Mouse (Mus musculus) C2C12 (cell line): ENCODE measurements around the gene Clec4a1.

ENCODE experiments used
- CTCF ChIP-seq: IDR thresholded peaks from one replicate; pipeline ENCODE4 v1.5.1; 2011; ENCODE audit not compliant: control insufficient read depth, insufficient read depth, insufficient read length
- MAX ChIP-seq: IDR thresholded peaks from one replicate; pipeline ENCODE4 v1.6.1; 2011; ENCODE audit warnings: mild to moderate bottlenecking, control low read depth
- USF1 ChIP-seq: IDR thresholded peaks from one replicate; pipeline ENCODE4 v1.6.1; 2011; ENCODE audit warnings: low read depth, mild to moderate bottlenecking, control low read depth, moderate library complexity

DNA sequence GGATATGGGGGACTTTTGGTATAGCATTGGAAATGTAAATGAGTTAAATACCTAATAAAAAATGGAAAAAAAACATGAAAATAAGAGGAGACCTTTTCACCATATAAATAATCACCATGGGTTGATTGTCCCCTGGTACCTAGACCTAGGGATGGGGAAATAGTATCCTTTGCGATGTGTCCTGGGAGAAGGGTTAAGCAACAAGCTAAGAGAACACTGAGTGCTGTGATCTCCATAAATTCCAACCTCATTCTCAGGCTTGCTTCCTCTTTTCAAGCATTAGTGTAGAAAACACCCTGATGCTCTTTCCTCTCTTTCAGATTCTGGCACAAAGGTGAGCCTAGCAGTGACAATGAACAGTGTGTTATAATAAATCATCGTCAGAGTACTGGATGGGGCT lies 47.4 kb downstream of the Clec4a1 start:
- no peak for TF ChIP-seq CTCF
- TF ChIP-seq USF1: no peak
- TF ChIP-seq MAX: no peak
